ENCODE assay signal across 8 mouse cellular contexts in genomic region chr8:85013230-85013840, GRCm38 (mm10). TPM values are rescaled to one million over a fixed set of nuclear protein-coding genes. Genes with fewer than 3 reads are reported as not detected.
DNase-seq lines count a peak whose midpoint lies in the region; ATAC-seq and TF ChIP-seq lines count a peak whose summit lies in the region.

No protein-coding gene starts in this region.

- ATAC-seq in CD4-positive, CD25-positive, alpha-beta regulatory T cell, adult 4 months = peak; percentile 95
- no peak for ATAC-seq in embryonic facial prominence, embryonic 15.5 days (ENCODE audit: insufficient number of reproducible peaks, low FRiP score, low TSS enrichment, low read depth)
- peak; percentile 50; the same call in 1 of the 2 replicates for ATAC-seq in lung, embryonic 14.5 days (ENCODE audit: insufficient read depth)
- peak; percentile 80 for ATAC-seq in neural tube, embryonic 14.5 days (ENCODE audit: low read depth)

- no peak for TF ChIP-seq POLR2A in bone marrow, adult 2 months (IDR thresholded peaks at IDR 0.05; ENCODE audit: borderline replicate concordance, control insufficient read depth, low read depth, low read length)
- TF ChIP-seq POLR2A in thymus, adult 2 months (IDR thresholded peaks at IDR 0.05; ENCODE audit: control insufficient read depth, extremely low read depth, insufficient read depth, low read length, poor library complexity) = no peak

- H3K4me3 ChIP-seq in bone marrow, adult 2 months (replicated peaks; ENCODE audit: control insufficient read depth, low read depth, low read length) = no peak overlapping the region
- peak overlapping the region; percentile 39 for H3K4me3 ChIP-seq in embryonic facial prominence, embryonic 15.5 days (replicated peaks)
- peak overlapping the region; percentile 24 for H3K4me3 ChIP-seq in lung, embryonic 14.5 days (ENCODE audit: low read depth, low read length)
- peak overlapping the region; percentile 30 for H3K4me3 ChIP-seq in neural tube, embryonic 14.5 days (ENCODE audit: low read depth, low read length)
- peak overlapping the region; percentile 35 for H3K4me3 ChIP-seq in thymus, adult 2 months (ENCODE audit: control insufficient read depth, insufficient read depth, low read length)

- H3K27ac ChIP-seq in bone marrow, adult 2 months (ENCODE audit: control insufficient read depth, insufficient read depth, low read depth, low read length, poor library complexity) = no peak overlapping the region
- H3K27ac ChIP-seq in embryonic facial prominence, embryonic 15.5 days (replicated peaks) = no peak overlapping the region
- H3K27ac ChIP-seq in lung, embryonic 14.5 days (ENCODE audit: low read depth) = no peak overlapping the region
- no peak overlapping the region for H3K27ac ChIP-seq in neural tube, embryonic 14.5 days (ENCODE audit: low read depth, low read length)
- no peak overlapping the region for H3K27ac ChIP-seq in thymus, adult 2 months (ENCODE audit: control insufficient read depth, insufficient read depth, low read length)

- peak; percentile 75 for DNase-seq in heart, postnatal 4 days
- peak; percentile 64 to 75 for DNase-seq in layer of hippocampus, adult 8-10 months (ENCODE audit: low spot score in 2 of 2)
- peak; percentile 87 for DNase-seq in lung, embryonic 14.5 days
- DNase-seq in thymus, adult 2 months = peak; percentile 85

- 0 out of 2 replicates have a peak overlapping the region, but pooled peaks have one; percentile 31 for H3K9ac ChIP-seq in embryonic facial prominence, embryonic 15.5 days
- no peak overlapping the region for H3K9ac ChIP-seq in lung, embryonic 14.5 days
- H3K9ac ChIP-seq in neural tube, embryonic 14.5 days (replicated peaks; ENCODE audit: low read depth, low read length) = peak overlapping the region; percentile 50

- no peaks in the 10 kb centered on the region for H3K9me3 ChIP-seq in embryonic facial prominence, embryonic 15.5 days (replicated peaks)
- H3K9me3 ChIP-seq in lung, embryonic 14.5 days (ENCODE audit: low read depth, low read length) = no peaks in the 10 kb centered on the region
- no peaks in the 10 kb centered on the region for H3K9me3 ChIP-seq in neural tube, embryonic 14.5 days (ENCODE audit: control insufficient read depth, low read length)

- H3K27me3 ChIP-seq in embryonic facial prominence, embryonic 15.5 days = peaks cover 46% of the 10 kb centered on the region
- peaks cover 42% of the 10 kb centered on the region for H3K27me3 ChIP-seq in lung, embryonic 14.5 days (ENCODE audit: insufficient read depth, low read length)
- H3K27me3 ChIP-seq in neural tube, embryonic 14.5 days (ENCODE audit: control insufficient read depth, insufficient read depth, low read length) = peaks cover 8% of the 10 kb centered on the region; the same call in 1 of the 2 replicates
- no peaks in the 10 kb centered on the region; the same call in 1 of the 2 replicates for H3K27me3 ChIP-seq in thymus, adult 2 months (ENCODE audit: control insufficient read depth, insufficient read depth, low read length)

- peak; percentile 65 for TF ChIP-seq CTCF in bone marrow, adult 2 months (IDR thresholded peaks at IDR 0.05; ENCODE audit: control insufficient read depth, insufficient read depth, low read length)
- peak; percentile 79 for TF ChIP-seq CTCF in lung, embryonic 14.5 days (IDR thresholded peaks at IDR 0.05; ENCODE audit: low read depth)
- TF ChIP-seq CTCF in thymus, adult 2 months (IDR thresholded peaks at IDR 0.05; ENCODE audit: borderline replicate concordance, control insufficient read depth, extremely low read depth, insufficient read depth, low read length, poor library complexity) = peak; percentile 82

- no peaks in the 10 kb centered on the region for H3K4me1 ChIP-seq in bone marrow, adult 2 months (ENCODE audit: control insufficient read depth, insufficient read depth, low read length)
- H3K4me1 ChIP-seq in embryonic facial prominence, embryonic 15.5 days = peaks cover 6% of the 10 kb centered on the region; the same call in 1 of the 2 replicates
- no peaks in the 10 kb centered on the region for H3K4me1 ChIP-seq in lung, embryonic 14.5 days (ENCODE audit: insufficient read depth)
- no peaks in the 10 kb centered on the region for H3K4me1 ChIP-seq in neural tube, embryonic 14.5 days (ENCODE audit: control insufficient read depth, insufficient read depth, low read length)
- H3K4me1 ChIP-seq in thymus, adult 2 months (replicated peaks; ENCODE audit: control insufficient read depth, insufficient read depth, low read length) = peaks cover 2% of the 10 kb centered on the region

- peak overlapping the region; percentile 67 for H3K4me2 ChIP-seq in embryonic facial prominence, embryonic 15.5 days (replicated peaks)
- H3K4me2 ChIP-seq in lung, embryonic 14.5 days = peak overlapping the region; percentile 51
- H3K4me2 ChIP-seq in neural tube, embryonic 14.5 days (ENCODE audit: low read depth, low read length) = peak overlapping the region; percentile 54

- WGBS in bone marrow, adult 2 months = 6% methylated on average over 26 of the region's 26 CpGs
- WGBS in embryonic facial prominence, embryonic 15.5 days = 6% methylated on average over 26 of the region's 26 CpGs
- WGBS in lung, embryonic 14.5 days = 6% methylated on average over 26 of the region's 26 CpGs
- WGBS in neural tube, embryonic 14.5 days = 5% methylated on average over 25 of the region's 26 CpGs
- WGBS in thymus, adult 2 months = 10% methylated on average over 26 of the region's 26 CpGs

- peaks cover 12% of the 10 kb centered on the region for H3K36me3 ChIP-seq in embryonic facial prominence, embryonic 15.5 days
- H3K36me3 ChIP-seq in lung, embryonic 14.5 days (ENCODE audit: insufficient read depth) = peaks cover 11% of the 10 kb centered on the region; the same call in 1 of the 2 replicates
- H3K36me3 ChIP-seq in neural tube, embryonic 14.5 days (ENCODE audit: control insufficient read depth, insufficient read depth, low read length) = peaks cover 12% of the 10 kb centered on the region; the same call in 1 of the 2 replicates
- H3K36me3 ChIP-seq in thymus, adult 2 months (ENCODE audit: control insufficient read depth, insufficient read depth, low read length) = peaks cover 8% of the 10 kb centered on the region

RNA-seq across cellular contexts. Expression of gene Best2, which starts 1.0 kb away (rescaled TPM):
- polyA plus RNA-seq in CD4-positive, CD25-positive, alpha-beta regulatory T cell, adult 4 months (2017; shearing (Covaris generic)) = not detected
- polyA plus RNA-seq in bone marrow, adult 2 months (2011; ENCODE audit: insufficient read depth, insufficient read length, low replicate concordance, missing spikeins) = not detected in 2 replicates
- 0.93 and 2.0 TPM in 2 replicates for polyA plus RNA-seq in embryonic facial prominence, embryonic 15.5 days (2015; fragmentation: Nextera tagmentation; extraction: Ambion mirVana)
- not detected for total RNA-seq in heart, postnatal 4 days (2021)
- not detected for total RNA-seq in layer of hippocampus, adult 8-10 months (2022)
- not detected in 2 replicates for polyA plus RNA-seq in lung, embryonic 14.5 days (2014; fragmentation: Nextera tagmentation; extraction: Ambion mirVana)
- polyA plus RNA-seq in neural tube, embryonic 14.5 days (2014; fragmentation: Nextera tagmentation; extraction: Ambion mirVana) = 0.12 TPM in 1 of 2 replicates, not detected in the other
- polyA plus RNA-seq in thymus, adult 2 months (2012; rRNA removed) = 0.66 and 0.67 TPM in 2 replicates

RNA-seq across cellular contexts. Expression of gene Asna1, which starts 11.7 kb away (rescaled TPM):
- polyA plus RNA-seq in CD4-positive, CD25-positive, alpha-beta regulatory T cell, adult 4 months (2017; shearing (Covaris generic)) = 10 to 100 TPM; 53.8 to 73.8 TPM
- 20.7 and 46.6 TPM in 2 replicates for polyA plus RNA-seq in bone marrow, adult 2 months (2011; ENCODE audit: insufficient read depth, insufficient read length, low replicate concordance, missing spikeins)
- 117 and 119 TPM in 2 replicates for polyA plus RNA-seq in embryonic facial prominence, embryonic 15.5 days (2015; fragmentation: Nextera tagmentation; extraction: Ambion mirVana)
- total RNA-seq in heart, postnatal 4 days (2021) = 10 to 100 TPM; 82.3 to 85.2 TPM
- total RNA-seq in layer of hippocampus, adult 8-10 months (2022) = 100 to 1,000 TPM; 118 to 124 (median 122) TPM
- 97.2 and 98.0 TPM in 2 replicates for polyA plus RNA-seq in lung, embryonic 14.5 days (2014; fragmentation: Nextera tagmentation; extraction: Ambion mirVana)
- 119 and 128 TPM in 2 replicates for polyA plus RNA-seq in neural tube, embryonic 14.5 days (2014; fragmentation: Nextera tagmentation; extraction: Ambion mirVana)
- polyA plus RNA-seq in thymus, adult 2 months (2012; rRNA removed) = 139 and 152 TPM in 2 replicates

RNA-seq across cellular contexts. Expression of gene Trir, which starts 13.3 kb away (rescaled TPM):
- 10 to 100 TPM; 15.5 to 28.1 TPM for polyA plus RNA-seq in CD4-positive, CD25-positive, alpha-beta regulatory T cell, adult 4 months (2017; shearing (Covaris generic))
- polyA plus RNA-seq in bone marrow, adult 2 months (2011; ENCODE audit: insufficient read depth, insufficient read length, low replicate concordance, missing spikeins) = 240 and 300 TPM in 2 replicates
- polyA plus RNA-seq in embryonic facial prominence, embryonic 15.5 days (2015; fragmentation: Nextera tagmentation; extraction: Ambion mirVana) = 114 and 117 TPM in 2 replicates
- 100 to 1,000 TPM; 132 to 133 TPM for total RNA-seq in heart, postnatal 4 days (2021)
- 100 to 1,000 TPM; 105 to 121 (median 116) TPM for total RNA-seq in layer of hippocampus, adult 8-10 months (2022)
- 153 and 156 TPM in 2 replicates for polyA plus RNA-seq in lung, embryonic 14.5 days (2014; fragmentation: Nextera tagmentation; extraction: Ambion mirVana)
- 153 and 161 TPM in 2 replicates for polyA plus RNA-seq in neural tube, embryonic 14.5 days (2014; fragmentation: Nextera tagmentation; extraction: Ambion mirVana)
- 172 and 173 TPM in 2 replicates for polyA plus RNA-seq in thymus, adult 2 months (2012; rRNA removed)

RNA-seq across cellular contexts. Expression of gene Hook2, which starts 22.9 kb away (rescaled TPM):
- polyA plus RNA-seq in CD4-positive, CD25-positive, alpha-beta regulatory T cell, adult 4 months (2017; shearing (Covaris generic)) = 1 to 10 TPM; 4.2 to 5.6 TPM
- 3.5 and 7.3 TPM in 2 replicates for polyA plus RNA-seq in bone marrow, adult 2 months (2011; ENCODE audit: insufficient read depth, insufficient read length, low replicate concordance, missing spikeins)
- 27.2 and 30.6 TPM in 2 replicates for polyA plus RNA-seq in embryonic facial prominence, embryonic 15.5 days (2015; fragmentation: Nextera tagmentation; extraction: Ambion mirVana)
- 1 to 10 TPM; 2.2 to 2.6 TPM for total RNA-seq in heart, postnatal 4 days (2021)
- total RNA-seq in layer of hippocampus, adult 8-10 months (2022) = 10 to 100 TPM; 10.9 to 11.6 (median 11.3) TPM
- polyA plus RNA-seq in lung, embryonic 14.5 days (2014; fragmentation: Nextera tagmentation; extraction: Ambion mirVana) = 15.2 and 18.0 TPM in 2 replicates
- polyA plus RNA-seq in neural tube, embryonic 14.5 days (2014; fragmentation: Nextera tagmentation; extraction: Ambion mirVana) = 25.5 and 31.2 TPM in 2 replicates
- 7.2 and 7.4 TPM in 2 replicates for polyA plus RNA-seq in thymus, adult 2 months (2012; rRNA removed)

RNA-seq across cellular contexts. Expression of gene Tnpo2, which starts 23.4 kb away (rescaled TPM):
- 10 to 100 TPM; 15.0 to 30.1 TPM for polyA plus RNA-seq in CD4-positive, CD25-positive, alpha-beta regulatory T cell, adult 4 months (2017; shearing (Covaris generic))
- 35.5 and 49.9 TPM in 2 replicates for polyA plus RNA-seq in bone marrow, adult 2 months (2011; ENCODE audit: insufficient read depth, insufficient read length, low replicate concordance, missing spikeins)
- 31.4 and 32.9 TPM in 2 replicates for polyA plus RNA-seq in embryonic facial prominence, embryonic 15.5 days (2015; fragmentation: Nextera tagmentation; extraction: Ambion mirVana)
- total RNA-seq in heart, postnatal 4 days (2021) = 10 to 100 TPM; 36.4 to 41.0 TPM
- total RNA-seq in layer of hippocampus, adult 8-10 months (2022) = 100 to 1,000 TPM; 146 to 188 (median 162) TPM
- polyA plus RNA-seq in lung, embryonic 14.5 days (2014; fragmentation: Nextera tagmentation; extraction: Ambion mirVana) = 17.9 and 20.2 TPM in 2 replicates
- polyA plus RNA-seq in neural tube, embryonic 14.5 days (2014; fragmentation: Nextera tagmentation; extraction: Ambion mirVana) = 30.8 and 45.8 TPM in 2 replicates
- 138 and 144 TPM in 2 replicates for polyA plus RNA-seq in thymus, adult 2 months (2012; rRNA removed)
